Mouse (Mus musculus): ENCODE results near the gene Entpd1. TPM values are rescaled to one million over a fixed set of nuclear protein-coding genes. Genes with fewer than 3 reads are reported as not detected.

Gene Entpd1
- polyA plus RNA-seq, 1 experiment from 2014 or later, result 3.8 TPM

- Histone ChIP-seq H3K27ac (replicated peaks) (no peak overlapping the region), H3K4me1 (replicated peaks) (no peaks in the 10 kb centered on the region), H3K36me3 (replicated peaks) (no peaks in the 10 kb centered on the region), H3K4me3 (replicated peaks) (no peak overlapping the region), H3K9me3 (replicated peaks) (no peaks in the 10 kb centered on the region), H3K27me3 (no peaks in the 10 kb centered on the region), H3K9ac (no peak overlapping the region), H3K4me2 (no peak overlapping the region)
- 66% methylated on average over 4 of the region's 4 CpGs for WGBS (ENCODE audit: insufficient replicate concordance)
- no peak for ATAC-seq (ENCODE audit: insufficient read depth)
Measured at GRCm38 (mm10) chr19:40726148-40726547, 114.0 kb downstream of the Entpd1 start.

GRCm38 (mm10) chr19:40726614-40727013, 114.4 kb downstream of the Entpd1 start:
- Histone ChIP-seq H3K9ac (no peak overlapping the region), H3K9me3 (replicated peaks) (no peaks in the 10 kb centered on the region), H3K27ac (replicated peaks) (no peak overlapping the region), H3K27me3 (no peaks in the 10 kb centered on the region), H3K36me3 (replicated peaks) (no peaks in the 10 kb centered on the region), H3K4me1 (replicated peaks) (no peaks in the 10 kb centered on the region), H3K4me2 (no peak overlapping the region), H3K4me3 (replicated peaks) (no peak overlapping the region)
- 36% methylated on average over 2 of the region's 2 CpGs for WGBS (ENCODE audit: insufficient replicate concordance)
- ATAC-seq (ENCODE audit: insufficient read depth), result no peak

- Histone ChIP-seq H3K4me1 (replicated peaks) (no peaks in the 10 kb centered on the region), H3K4me3 (replicated peaks) (no peak overlapping the region), H3K9ac (no peak overlapping the region), H3K9me3 (replicated peaks) (no peaks in the 10 kb centered on the region), H3K36me3 (replicated peaks) (no peaks in the 10 kb centered on the region), H3K27me3 (no peaks in the 10 kb centered on the region), H3K4me2 (no peak overlapping the region), H3K27ac (replicated peaks) (no peak overlapping the region)
- 50% methylated on average over 4 of the region's 4 CpGs for WGBS (ENCODE audit: insufficient replicate concordance)
- ATAC-seq (ENCODE audit: insufficient read depth), result no peak
Measured at GRCm38 (mm10) chr19:40728213-40728612, 116.0 kb downstream of the Entpd1 start.

DNA sequence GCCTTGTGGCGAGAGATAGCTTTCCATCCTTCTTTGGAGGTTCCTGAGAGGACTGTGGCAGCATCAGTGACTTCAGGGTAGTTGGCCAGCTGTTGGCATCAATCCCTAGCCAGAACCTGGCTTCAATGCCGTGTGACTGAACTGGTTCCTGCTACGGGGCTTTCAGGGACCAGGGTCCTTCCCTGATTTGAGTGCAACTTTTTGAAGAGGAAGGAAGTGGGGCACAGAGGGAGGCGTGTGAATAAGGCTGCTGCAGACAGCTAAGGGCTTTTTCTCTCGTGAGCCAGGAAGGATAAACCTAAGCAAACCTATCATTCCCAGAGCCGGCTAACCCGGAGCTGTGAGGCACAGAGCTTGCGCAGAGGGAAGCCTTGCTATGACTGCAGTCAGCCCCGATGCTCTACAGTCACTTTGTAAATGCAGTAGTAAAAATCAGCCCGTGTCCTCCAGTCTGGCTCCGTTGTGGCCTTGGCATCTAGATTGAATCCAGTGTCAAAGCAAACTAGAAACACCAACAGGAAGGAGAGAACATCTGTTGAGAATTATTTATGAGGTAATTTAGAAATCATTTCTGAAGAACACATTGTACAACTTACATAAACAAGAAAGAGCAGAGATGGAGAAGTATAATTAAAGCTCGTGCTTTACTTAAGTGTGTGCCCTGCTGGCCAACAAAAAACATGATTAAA, 116.7 kb downstream of the Entpd1 start:
- WGBS (ENCODE audit: insufficient replicate concordance), result 20% methylated on average over 12 of the region's 12 CpGs
- no peaks in the 10 kb centered on the region for H3K27me3 ChIP-seq
- no peak overlapping the region for H3K27ac ChIP-seq (replicated peaks)
- H3K4me1 ChIP-seq (replicated peaks), result no peaks in the 10 kb centered on the region
- no peak for ATAC-seq (ENCODE audit: insufficient read depth)
- H3K9ac ChIP-seq, result no peak overlapping the region
- no peak overlapping the region for H3K4me2 ChIP-seq
- no peaks in the 10 kb centered on the region for H3K36me3 ChIP-seq (replicated peaks)
- no peaks in the 10 kb centered on the region for H3K9me3 ChIP-seq (replicated peaks)
- H3K4me3 ChIP-seq (replicated peaks), result no peak overlapping the region

DNA sequence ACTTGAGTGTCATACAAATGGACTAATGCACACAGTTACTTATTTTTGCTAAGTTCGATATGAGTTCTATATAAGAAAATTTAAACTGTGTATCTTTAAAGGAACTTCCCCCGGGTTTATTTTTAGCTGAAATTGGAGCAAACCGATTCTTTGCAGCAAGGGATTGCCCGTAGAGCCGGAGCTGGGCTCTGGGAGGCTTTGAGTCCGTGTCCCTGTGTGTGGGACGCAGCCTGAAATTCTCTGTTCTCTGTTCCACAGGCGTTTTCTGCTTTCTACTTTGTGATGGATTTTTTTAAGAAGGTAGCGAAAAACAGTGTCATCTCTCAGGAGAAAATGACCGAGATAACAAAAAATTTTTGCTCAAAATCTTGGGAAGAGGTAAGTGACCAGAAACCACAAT, 121.2 kb downstream of the Entpd1 start:
- no peak for ATAC-seq (ENCODE audit: insufficient read depth)
- H3K4me3 ChIP-seq (replicated peaks), result no peak overlapping the region
- no peaks in the 10 kb centered on the region for H3K4me1 ChIP-seq (replicated peaks)
- no peaks in the 10 kb centered on the region for H3K27me3 ChIP-seq
- H3K36me3 ChIP-seq (replicated peaks), result no peaks in the 10 kb centered on the region
- no peak overlapping the region for H3K9ac ChIP-seq
- no peak overlapping the region for H3K27ac ChIP-seq (replicated peaks)
- H3K4me2 ChIP-seq, result no peak overlapping the region
- H3K9me3 ChIP-seq (replicated peaks), result no peaks in the 10 kb centered on the region
- WGBS (ENCODE audit: insufficient replicate concordance), result 59% methylated on average over 10 of the region's 10 CpGs

- Histone ChIP-seq H3K27ac (replicated peaks) (no peak overlapping the region), H3K9me3 (replicated peaks) (no peaks in the 10 kb centered on the region), H3K4me2 (no peak overlapping the region), H3K27me3 (no peaks in the 10 kb centered on the region), H3K9ac (no peak overlapping the region), H3K4me1 (replicated peaks) (no peaks in the 10 kb centered on the region; the same call in 1 of the 2 replicates), H3K4me3 (replicated peaks) (no peak overlapping the region), H3K36me3 (replicated peaks) (no peaks in the 10 kb centered on the region)
- no peak for ATAC-seq (ENCODE audit: insufficient read depth)
- 55% methylated on average over 4 of the region's 4 CpGs for WGBS (ENCODE audit: insufficient replicate concordance)
Measured at GRCm38 (mm10) chr19:40733849-40734248, 121.7 kb downstream of the Entpd1 start.

GRCm38 (mm10) chr19:40736680-40737512, 124.7 kb downstream of the Entpd1 start:
- no peak overlapping the region for H3K9ac ChIP-seq
- 26% methylated on average over 17 of the region's 17 CpGs for WGBS (ENCODE audit: insufficient replicate concordance)
- no peak overlapping the region for H3K27ac ChIP-seq (replicated peaks)
- ATAC-seq (ENCODE audit: insufficient read depth), result no peak
- no peak overlapping the region for H3K4me2 ChIP-seq
- no peaks in the 10 kb centered on the region for H3K9me3 ChIP-seq (replicated peaks)
- no peaks in the 10 kb centered on the region for H3K27me3 ChIP-seq
- no peaks in the 10 kb centered on the region for H3K36me3 ChIP-seq (replicated peaks)
- H3K4me3 ChIP-seq (replicated peaks), result no peak overlapping the region
- H3K4me1 ChIP-seq (replicated peaks), result no peaks in the 10 kb centered on the region; the same call in 1 of the 2 replicates

GRCm38 (mm10) chr19:40737613-40738012, 125.4 kb downstream of the Entpd1 start:
- H3K4me1 ChIP-seq (replicated peaks), result no peaks in the 10 kb centered on the region; the same call in 1 of the 2 replicates
- H3K27me3 ChIP-seq, result no peaks in the 10 kb centered on the region
- H3K36me3 ChIP-seq (replicated peaks), result no peaks in the 10 kb centered on the region
- no peaks in the 10 kb centered on the region for H3K9me3 ChIP-seq (replicated peaks)
- 75% methylated on average over 5 of the region's 5 CpGs for WGBS (ENCODE audit: insufficient replicate concordance)
- no peak overlapping the region for H3K4me3 ChIP-seq (replicated peaks)
- no peak overlapping the region for H3K9ac ChIP-seq
- no peak overlapping the region for H3K4me2 ChIP-seq
- H3K27ac ChIP-seq (replicated peaks), result no peak overlapping the region
- no peak for ATAC-seq (ENCODE audit: insufficient read depth)

DNA sequence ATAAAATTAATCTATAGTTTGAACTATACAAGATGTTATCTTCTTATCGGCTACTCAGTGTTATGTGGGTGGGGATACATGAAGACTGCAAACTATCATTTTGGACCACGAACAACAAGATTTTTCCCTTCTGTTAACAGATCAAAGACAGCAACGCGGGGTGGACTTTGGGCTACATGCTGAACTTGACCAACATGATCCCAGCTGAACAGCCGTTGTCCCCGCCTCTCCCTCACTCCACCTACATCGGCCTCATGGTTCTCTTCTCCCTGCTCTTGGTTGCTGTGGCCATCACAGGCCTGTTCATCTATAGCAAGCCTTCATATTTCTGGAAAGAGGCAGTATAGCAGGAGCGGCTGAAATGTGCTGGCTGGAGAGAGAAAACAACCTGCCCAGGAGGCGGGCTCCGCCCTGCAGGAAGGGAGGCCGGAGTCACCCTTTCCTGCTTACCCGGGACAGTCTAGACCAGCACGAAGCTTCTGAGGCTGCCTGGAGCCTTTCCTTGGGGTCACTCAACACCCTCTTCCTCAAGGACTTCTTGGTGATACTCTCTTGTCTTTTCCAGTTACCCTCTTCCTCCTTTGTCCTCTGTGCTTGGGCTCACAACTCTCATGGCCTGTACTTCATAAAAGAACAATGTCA, 126.6 kb downstream of the Entpd1 start:
- WGBS (ENCODE audit: insufficient replicate concordance), result 54% methylated on average over 13 of the region's 13 CpGs
- H3K27ac ChIP-seq (replicated peaks), result no peak overlapping the region
- no peaks in the 10 kb centered on the region; the same call in 1 of the 2 replicates for H3K4me1 ChIP-seq (replicated peaks)
- no peak overlapping the region for H3K9ac ChIP-seq
- H3K4me2 ChIP-seq, result no peak overlapping the region
- 0 out of 2 replicates have a peak, but pooled peaks have one; percentile 42 for ATAC-seq (ENCODE audit: insufficient read depth)
- no peaks in the 10 kb centered on the region for H3K27me3 ChIP-seq
- H3K36me3 ChIP-seq (replicated peaks), result no peaks in the 10 kb centered on the region
- no peak overlapping the region for H3K4me3 ChIP-seq (replicated peaks)
- H3K9me3 ChIP-seq (replicated peaks), result no peaks in the 10 kb centered on the region

DNA sequence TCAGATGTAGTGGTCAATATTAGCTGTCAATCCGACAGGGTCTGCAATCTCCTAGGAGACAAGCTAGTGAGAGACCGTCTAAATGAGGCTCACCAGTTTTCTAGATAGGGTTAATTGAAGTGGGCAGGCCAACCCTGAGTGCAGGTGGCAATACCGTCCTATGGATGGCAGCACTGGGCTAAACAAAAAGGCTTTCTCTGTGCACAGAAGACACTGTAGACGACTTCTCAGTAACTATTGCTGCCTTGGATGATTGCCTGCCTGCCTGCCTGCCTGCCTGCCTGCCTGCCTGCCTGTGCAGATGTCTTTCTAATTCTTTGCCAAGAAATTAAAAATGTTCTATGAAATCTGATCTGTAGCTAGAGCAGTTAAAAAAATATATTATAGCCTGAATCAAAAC, 134.4 kb downstream of the Entpd1 start:
- H3K4me3 ChIP-seq (replicated peaks), result no peak overlapping the region
- 37% methylated on average over 4 of the region's 4 CpGs for WGBS (ENCODE audit: insufficient replicate concordance)
- H3K4me2 ChIP-seq, result no peak overlapping the region
- no peak for ATAC-seq (ENCODE audit: insufficient read depth)
- H3K27me3 ChIP-seq, result no peaks in the 10 kb centered on the region
- H3K9ac ChIP-seq, result no peak overlapping the region
- no peak overlapping the region for H3K27ac ChIP-seq (replicated peaks)
- H3K36me3 ChIP-seq (replicated peaks), result no peaks in the 10 kb centered on the region
- H3K9me3 ChIP-seq (replicated peaks), result no peaks in the 10 kb centered on the region
- no peaks in the 10 kb centered on the region for H3K4me1 ChIP-seq (replicated peaks)

DNA sequence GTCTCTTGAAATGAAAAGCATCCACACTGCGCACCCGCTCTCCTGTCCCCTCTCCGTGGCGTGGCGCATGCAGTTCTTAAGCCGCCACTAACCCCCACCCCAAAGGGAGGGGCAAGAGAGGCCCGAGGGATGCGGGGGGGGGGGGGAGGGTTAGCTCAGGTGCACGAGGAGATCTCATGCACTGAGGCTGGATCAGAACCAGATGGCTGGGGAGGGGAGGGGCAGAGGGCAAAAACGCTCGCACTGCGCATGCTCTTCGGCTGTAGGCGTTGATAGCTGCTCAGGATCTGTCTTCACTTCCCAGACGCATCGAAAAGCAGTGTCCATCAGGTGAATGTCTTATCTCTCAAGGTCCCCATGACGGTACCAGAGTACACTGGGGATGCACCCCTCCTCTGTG, 136.4 kb downstream of the Entpd1 start, which contains the start of gene Cc2d2b:
TSS of gene Cc2d2b (plus strand) at position 195 of the 400 bp plus-strand sequence.
- WGBS (ENCODE audit: insufficient replicate concordance), result 64% methylated on average over 17 of the region's 17 CpGs
- H3K36me3 ChIP-seq (replicated peaks), result no peaks in the 10 kb centered on the region
- no peak within 1 kb of the TSS for H3K4me3 ChIP-seq (replicated peaks)
- no peaks in the 10 kb centered on the region for H3K9me3 ChIP-seq (replicated peaks)
- no peaks in the 10 kb centered on the region for H3K4me1 ChIP-seq (replicated peaks)
- H3K27ac ChIP-seq (replicated peaks), result no peak within 1 kb of the TSS
- ATAC-seq (ENCODE audit: insufficient read depth), result no peak
- H3K9ac ChIP-seq, result no peak within 1 kb of the TSS
- no peaks in the 10 kb centered on the region for H3K27me3 ChIP-seq
- no peak within 1 kb of the TSS for H3K4me2 ChIP-seq

Data from liver, embryonic 15.5 days (tissue).